Mouse (Mus musculus) gastrocnemius, adult 2 months (tissue): ENCODE results near the gene Rem1. TPM values are rescaled to one million over a fixed set of nuclear protein-coding genes. Genes with fewer than 3 reads are reported as not detected.
A peak's percentile ranks its signal among the peaks of the same experiment; 100 is the strongest.

Experiments
- DNase-seq: peaks from one replicate; pipeline ENCODE4 v3.0.0; 2022
- H3K27ac ChIP-seq: fragments of 200-600 bp; 2 replicates; pipeline ENCODE4 v1.8.1; 2022; ENCODE audit warnings: mild to moderate bottlenecking
- H3K4me3 ChIP-seq: fragments of 200-600 bp; 2 replicates; pipeline ENCODE4 v1.8.1; 2022; ENCODE audit warnings: mild to moderate bottlenecking, moderate library complexity
- CTCF ChIP-seq: fragments of 200-600 bp; IDR thresholded peaks from 2 replicates; pipeline ENCODE4 v1.8.1; 2022; ENCODE audit warnings: antibody characterized with exemption, mild to moderate bottlenecking, moderate library complexity
- intact Hi-C: fragments of 180-260 bp; cut with DNase I; formaldehyde crosslinking; loops from one replicate; pipeline ENCODE4 v1.15.1; 2025
- total RNA-seq, 2 experiments: library from RNA; stranded (reverse); gene quantifications; 2 replicates each; pipeline ENCODE4 v1.2.3; 2021

Rem1 gene
- total RNA-seq, 2 experiments from 2014 or later = 2.4 to 3.0 TPM

DNA sequence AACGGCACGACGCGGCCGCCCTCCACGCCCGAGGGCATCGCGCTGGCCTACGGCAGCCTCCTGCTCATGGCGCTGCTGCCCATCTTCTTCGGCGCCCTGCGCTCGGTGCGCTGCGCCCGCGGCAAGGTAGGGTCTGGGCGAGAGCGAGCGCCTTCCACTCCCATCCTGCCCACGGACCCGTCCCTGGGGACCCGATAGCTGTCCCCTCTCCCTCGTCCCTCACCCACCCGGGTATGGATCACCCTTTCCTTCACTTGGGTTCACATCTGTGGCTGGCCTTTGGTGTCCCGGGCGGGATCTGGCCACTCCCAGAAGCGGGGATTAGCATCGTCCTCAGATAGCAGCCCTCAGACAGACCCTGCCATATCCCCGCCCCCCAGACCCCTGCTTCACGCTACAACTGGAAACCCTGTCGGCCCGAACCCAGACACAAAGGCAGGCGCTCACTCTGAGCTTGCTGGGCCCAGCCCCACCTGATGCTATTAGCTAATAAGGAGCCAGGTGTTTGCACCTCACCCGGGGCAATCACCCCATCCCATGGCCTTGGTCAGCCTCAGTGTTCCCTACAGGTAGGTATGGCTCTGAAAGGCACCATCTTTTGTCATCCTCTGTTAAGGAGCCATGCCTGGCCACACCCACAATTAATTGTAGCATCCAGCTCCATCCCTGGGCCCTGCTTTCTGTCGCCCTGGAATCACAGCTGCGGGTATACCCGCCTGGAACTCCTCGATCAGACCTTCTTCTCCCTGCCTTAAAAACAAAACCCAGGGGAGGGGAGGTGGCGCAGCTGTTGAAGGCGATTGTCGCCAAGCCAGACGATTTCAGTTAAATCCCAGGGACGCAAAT, 43.1 kb downstream of the Rem1 start:
- H3K4me3 ChIP-seq = peak overlapping the region; percentile 99
- peak overlapping the region; percentile 97 for H3K27ac ChIP-seq
- no peak for DNase-seq
- TF ChIP-seq CTCF = no peak
- intact Hi-C loops = loop anchor here (10.0 kb wide), 1 partner anchor 345 kb away; the partner anchor contains the start of gene Pdrg1

DNA sequence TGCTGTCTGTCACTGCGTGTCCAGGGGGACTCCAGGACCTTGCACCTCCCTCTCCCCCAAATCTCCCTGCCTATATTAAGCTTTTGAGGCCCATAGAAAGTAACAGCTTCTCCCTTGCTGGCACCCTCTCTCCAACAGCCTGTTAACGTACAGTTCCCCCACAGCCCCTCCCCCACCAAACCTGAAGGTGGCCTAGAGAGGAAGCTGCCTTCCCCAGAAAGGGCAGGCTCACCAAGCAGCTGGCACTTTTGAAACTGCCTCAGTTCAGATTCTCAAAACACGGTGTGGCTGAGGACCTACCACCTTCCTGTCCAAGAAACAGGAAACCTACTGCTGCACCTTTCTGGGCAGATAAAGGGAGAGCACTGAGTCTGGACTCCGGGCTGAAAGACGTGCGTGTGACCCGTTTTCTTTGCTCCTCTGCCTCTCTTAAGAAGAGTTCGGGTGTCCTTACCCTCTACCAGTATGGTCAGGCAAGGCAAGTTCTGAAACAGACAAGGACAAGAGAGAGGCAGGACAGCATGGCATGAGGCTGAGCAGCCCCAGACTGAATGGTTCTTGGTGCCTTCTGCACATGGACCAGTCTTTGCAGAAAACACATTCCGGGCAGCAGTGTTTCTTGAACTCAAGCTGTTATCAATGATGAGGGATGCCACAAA, 44.4 kb downstream of the Rem1 start:
- intact Hi-C loops = loop anchor here (10.0 kb wide), 1 partner anchor 344 kb away; the partner anchor contains the start of gene Pdrg1
- peak overlapping the region; percentile 99 for H3K4me3 ChIP-seq
- H3K27ac ChIP-seq = peak overlapping the region; percentile 97
- no peak for DNase-seq
- no peak for TF ChIP-seq CTCF

DNA sequence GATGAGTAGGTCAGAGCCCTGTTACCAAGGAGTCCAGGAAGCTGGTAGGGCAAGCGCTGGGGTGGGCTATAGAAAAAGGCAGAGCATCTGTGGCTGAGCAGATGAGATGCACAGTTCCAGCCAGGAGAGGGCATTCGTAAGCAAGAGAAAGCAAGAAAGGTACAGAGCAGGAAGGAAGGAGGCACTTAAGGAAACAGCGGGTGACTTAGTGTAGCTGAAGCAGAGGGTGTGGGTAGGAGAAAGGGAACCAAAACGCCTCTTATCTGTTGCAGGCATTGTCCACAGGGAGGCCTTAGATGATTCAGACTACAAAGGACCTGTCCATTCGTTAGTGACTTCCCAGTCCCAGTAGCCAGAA, 44.9 kb downstream of the Rem1 start:
- Histone ChIP-seq H3K4me3 (peak overlapping the region; percentile 99), H3K27ac (peak overlapping the region; percentile 97)
- intact Hi-C loops = loop anchor here (10.0 kb wide), 1 partner anchor 343 kb away; the partner anchor contains the start of gene Pdrg1
- TF ChIP-seq CTCF = peak; percentile 54
- no peak for DNase-seq

GRCm38 (mm10) chr2:152672166-152672565, 45.4 kb downstream of the Rem1 start:
- H3K27ac ChIP-seq = peak overlapping the region; percentile 97
- peak; percentile 73 for DNase-seq
- intact Hi-C loops = loop anchor here (10.0 kb wide), 1 partner anchor 343 kb away; the partner anchor contains the start of gene Pdrg1
- TF ChIP-seq CTCF = no peak
- peak overlapping the region; percentile 99 for H3K4me3 ChIP-seq

- H3K4me3 ChIP-seq = no peak overlapping the region
- no peak for DNase-seq
- TF ChIP-seq CTCF = no peak
- peak overlapping the region; percentile 52 for H3K27ac ChIP-seq
- intact Hi-C loops = loop anchor here (10.0 kb wide), 1 partner anchor 341 kb away; the partner anchor contains the start of gene Pdrg1
Measured at GRCm38 (mm10) chr2:152674148-152674547, 47.4 kb downstream of the Rem1 start.

- Histone ChIP-seq H3K4me3 (no peak overlapping the region), H3K27ac (peak overlapping the region; percentile 60)
- intact Hi-C loops = loop anchor here (10.0 kb wide), 1 partner anchor 339 kb away; the partner anchor contains the start of gene Pdrg1
- no peak for TF ChIP-seq CTCF
- DNase-seq = no peak
Measured at GRCm38 (mm10) chr2:152675252-152675791, 48.6 kb downstream of the Rem1 start.

GRCm38 (mm10) chr2:152678302-152678701, 51.6 kb downstream of the Rem1 start:
- Histone ChIP-seq H3K27ac (no peak overlapping the region), H3K4me3 (no peak overlapping the region)
- peak; percentile 73 for TF ChIP-seq CTCF
- intact Hi-C loops = loop anchor here (10.0 kb wide), 1 partner anchor 336 kb away; the partner anchor contains the start of gene Pdrg1
- DNase-seq = no peak

DNA sequence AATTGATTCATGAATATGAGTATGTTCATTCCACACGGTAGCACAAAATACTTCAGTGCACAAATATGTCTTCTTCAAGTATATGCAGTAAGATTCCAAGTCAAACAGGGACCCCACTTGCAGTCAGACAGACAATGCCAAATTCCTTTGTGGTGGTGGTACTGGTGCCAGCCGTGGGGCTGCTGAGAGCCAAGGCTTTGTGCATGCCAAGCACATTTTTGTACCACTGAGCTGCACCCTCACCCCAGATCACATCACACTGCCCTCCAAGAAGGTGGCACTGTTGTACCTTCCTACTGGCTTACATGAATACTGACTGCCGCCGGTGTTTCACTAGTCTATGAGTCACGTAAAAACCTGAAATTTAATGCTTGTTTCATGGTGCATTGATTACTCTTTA, 52.2 kb downstream of the Rem1 start:
- Histone ChIP-seq H3K4me3 (no peak overlapping the region), H3K27ac (no peak overlapping the region)
- intact Hi-C loops = loop anchor here (10.0 kb wide), 1 partner anchor 336 kb away; the partner anchor contains the start of gene Pdrg1
- DNase-seq = no peak
- TF ChIP-seq CTCF = no peak

DNA sequence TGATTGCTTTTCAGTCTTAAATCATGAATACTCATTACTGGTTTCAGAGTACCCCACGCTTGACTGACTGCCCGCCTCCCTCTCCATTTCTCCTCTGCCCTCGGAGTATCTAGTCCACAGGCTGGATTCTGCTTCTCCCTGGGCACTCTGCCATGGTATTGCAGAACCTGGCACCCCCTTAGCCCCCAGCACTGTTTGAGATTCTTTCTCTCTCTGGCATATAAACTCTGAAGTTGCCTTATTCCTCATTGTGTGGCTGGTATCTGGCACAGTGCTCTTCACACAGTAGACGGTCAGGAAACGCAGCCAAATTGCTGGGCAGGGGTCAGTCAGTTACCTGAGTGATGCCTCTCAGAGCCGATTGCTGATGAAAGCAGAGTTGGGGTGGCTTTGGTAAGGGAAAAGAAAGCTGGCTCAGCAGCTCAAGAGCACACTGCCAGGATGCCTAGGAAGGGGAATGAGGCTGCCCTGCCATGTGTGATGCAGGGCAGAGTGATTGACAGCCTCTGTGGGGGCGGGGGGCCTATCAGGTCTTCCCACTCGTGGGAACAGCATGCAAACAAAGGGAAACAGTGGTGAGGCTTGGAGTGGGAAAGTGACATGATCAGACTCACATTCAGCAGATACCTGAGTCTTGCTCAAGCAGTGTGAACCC, 53.1 kb downstream of the Rem1 start:
- Histone ChIP-seq H3K27ac (no peak overlapping the region), H3K4me3 (no peak overlapping the region)
- intact Hi-C loops = loop anchor here (10.0 kb wide), 1 partner anchor 335 kb away; the partner anchor contains the start of gene Pdrg1

GRCm38 (mm10) chr2:152683086-152683485, 56.3 kb downstream of the Rem1 start:
- intact Hi-C loops = no loop called here
- DNase-seq = no peak
- Histone ChIP-seq H3K4me3 (no peak overlapping the region), H3K27ac (no peak overlapping the region)
- TF ChIP-seq CTCF = no peak

More for the DNA sequence above, 53.1 kb downstream of the Rem1 start:
- DNase-seq = no peak
- no peak for TF ChIP-seq CTCF

Other genes with a start within 250 kb of the Rem1 start
- under 1 TPM; 0.53 to 0.79 TPM for gene Sox12, start 228.9 kb upstream of the Rem1 start, total RNA-seq
- gene Zcchc3, start 211.9 kb upstream of the Rem1 start, total RNA-seq = 1 to 10 TPM; 1.1 to 1.8 TPM
- gene 6820408C15Rik, start 211.4 kb upstream of the Rem1 start, total RNA-seq = not detected
- gene Defb23, start 162.3 kb upstream of the Rem1 start, total RNA-seq = not detected
- not detected for gene Defb20, start 149.9 kb upstream of the Rem1 start, total RNA-seq
- gene Defb22, start 136.8 kb upstream of the Rem1 start, total RNA-seq = not detected
- not detected for gene Defb26, start 115.3 kb upstream of the Rem1 start, total RNA-seq
- not detected for gene Defb28, start 108.7 kb upstream of the Rem1 start, total RNA-seq
- not detected for gene Defb29, start 86.9 kb upstream of the Rem1 start, total RNA-seq
- not detected for gene Gm17416, start 57.6 kb upstream of the Rem1 start, total RNA-seq
- gene Defb21, start 54.2 kb upstream of the Rem1 start, total RNA-seq = not detected
- not detected for gene Defb19, start 46.6 kb upstream of the Rem1 start, total RNA-seq
- gene Defb45, start 27.6 kb upstream of the Rem1 start, total RNA-seq = not detected
- gene Defb36, start 22.6 kb upstream of the Rem1 start, total RNA-seq = not detected
- not detected for gene Defb25, start 3.9 kb upstream of the Rem1 start, total RNA-seq
- 10 to 100 TPM; 32.6 to 37.3 TPM for gene H13, start 42.5 kb downstream of the Rem1 start, total RNA-seq
- gene Mcts2, start 60.1 kb downstream of the Rem1 start, total RNA-seq = 10 to 100 TPM; 11.1 to 12.8 TPM
- 10 to 100 TPM in 1 of 2 experiments, 1 to 10 TPM in 1; 6.7 to 26.8 TPM for gene Id1, start 109.3 kb downstream of the Rem1 start, total RNA-seq
- 1 to 10 TPM; 2.0 to 4.2 TPM for gene Cox4i2, start 127.2 kb downstream of the Rem1 start, total RNA-seq
- 10 to 100 TPM; 15.7 to 40.3 TPM for gene Bcl2l1, start 204.8 kb downstream of the Rem1 start, total RNA-seq
- gene Tpx2, start 221.0 kb downstream of the Rem1 start, total RNA-seq = 1 to 10 TPM; 1.1 to 1.7 TPM